In genomic region chr16:43668294-43668693, GRCm38 (mm10) we compare ENCODE assay signal across 36 mouse cellular contexts. TPM values are rescaled to one million over a fixed set of nuclear protein-coding genes. Genes with fewer than 3 reads are reported as not detected.
"Had no signal": no experiment of that assay in that cellular context is flagged by ENCODE, and none has a peak within 500 bp of the region (broad histone marks: within the 10 kb centered on the region; RNA-seq: fewer than 3 reads in every experiment).

No protein-coding gene starts in this region.

- H3K27ac ChIP-seq: embryonic facial prominence, embryonic 10.5 days; embryonic facial prominence, embryonic 12.5 days; embryonic facial prominence, embryonic 13.5 days; embryonic facial prominence, embryonic 15.5 days; forebrain, embryonic 10.5 days; forebrain, embryonic 12.5 days; forebrain, embryonic 13.5 days; forebrain, embryonic 15.5 days; gastrocnemius, adult 2 months; heart, adult 2 months had no signal

- DNase-seq: cerebellum, adult 8-10 months; cerebellum, adult 9-10 months; cerebellum, adult 9-11 months; cerebellum, postnatal 10 days; cerebellum, postnatal 14 days; cerebellum, postnatal 25 days; cerebellum, postnatal 36 days; embryo, embryonic 11 days; forebrain, postnatal 0 days; gastrocnemius, adult 2 months; gastrocnemius, postnatal 10 days; gastrocnemius, postnatal 14 days; gastrocnemius, postnatal 25 days; heart, adult 11 months; heart, adult 18-20 months; heart, adult 2 months had no signal

- H3K4me3 ChIP-seq: embryonic facial prominence, embryonic 10.5 days; embryonic facial prominence, embryonic 12.5 days; embryonic facial prominence, embryonic 13.5 days; embryonic facial prominence, embryonic 15.5 days; erythroblast, embryonic 14.5 days; forebrain, embryonic 10.5 days; forebrain, embryonic 12.5 days; forebrain, embryonic 13.5 days; forebrain, embryonic 15.5 days; gastrocnemius, adult 2 months; heart, adult 2 months had no signal

- H3K9me3 ChIP-seq: embryonic facial prominence, embryonic 10.5 days; embryonic facial prominence, embryonic 12.5 days; embryonic facial prominence, embryonic 13.5 days; embryonic facial prominence, embryonic 15.5 days; forebrain, embryonic 10.5 days; forebrain, embryonic 12.5 days; forebrain, embryonic 13.5 days; forebrain, embryonic 15.5 days had no signal

- H3K4me1 ChIP-seq: embryonic facial prominence, embryonic 12.5 days; embryonic facial prominence, embryonic 15.5 days; forebrain, embryonic 12.5 days; forebrain, embryonic 13.5 days; forebrain, embryonic 15.5 days had no signal

- H3K9ac ChIP-seq: embryonic facial prominence, embryonic 12.5 days; embryonic facial prominence, embryonic 13.5 days; embryonic facial prominence, embryonic 15.5 days; forebrain, embryonic 12.5 days; forebrain, embryonic 13.5 days; forebrain, embryonic 15.5 days; forebrain, postnatal 0 days had no signal

- H3K36me3 ChIP-seq: embryonic facial prominence, embryonic 10.5 days; embryonic facial prominence, embryonic 12.5 days; embryonic facial prominence, embryonic 13.5 days; embryonic facial prominence, embryonic 15.5 days; forebrain, embryonic 10.5 days; forebrain, embryonic 12.5 days; forebrain, embryonic 15.5 days had no signal

- H3K4me2 ChIP-seq: embryonic facial prominence, embryonic 12.5 days; embryonic facial prominence, embryonic 13.5 days; embryonic facial prominence, embryonic 15.5 days; forebrain, embryonic 12.5 days; forebrain, embryonic 13.5 days; forebrain, embryonic 15.5 days had no signal

- H3K27me3 ChIP-seq: embryonic facial prominence, embryonic 12.5 days; embryonic facial prominence, embryonic 13.5 days; embryonic facial prominence, embryonic 15.5 days; forebrain, embryonic 12.5 days; forebrain, embryonic 13.5 days; forebrain, embryonic 15.5 days had no signal

- ATAC-seq: forebrain, embryonic 13.5 days; forebrain, embryonic 14.5 days; forebrain, embryonic 15.5 days; forebrain, embryonic 16.5 days; forebrain, postnatal 0 days had no signal

RNA-seq across cellular contexts. Expression of gene Tigit, which starts 4.3 kb away (rescaled TPM):
- total RNA-seq: common myeloid progenitor, adult 5-6 weeks; forebrain, postnatal 0 days; gastrocnemius, adult 18-20 months; gastrocnemius, adult 2 months; gastrocnemius, adult 8-10 months; gastrocnemius, postnatal 10 days; gastrocnemius, postnatal 14 days; gastrocnemius, postnatal 25 days; gastrocnemius, postnatal 4 days; heart, adult 18-20 months; heart, adult 2 months; heart, adult 8-10 months had no signal
- polyA plus RNA-seq: cortical plate, adult 2 months; embryonic facial prominence, embryonic 10.5 days; embryonic facial prominence, embryonic 12.5 days; embryonic facial prominence, embryonic 13.5 days; embryonic facial prominence, embryonic 14.5 days; erythroblast, embryonic 14.5 days; forebrain, embryonic 10.5 days; forebrain, embryonic 11.5 days; forebrain, embryonic 12.5 days; forebrain, embryonic 13.5 days; forebrain, embryonic 14.5 days; forebrain, embryonic 15.5 days; forebrain, embryonic 16.5 days; frontal cortex, adult 2 months had no signal
